Mouse (Mus musculus): Measurements from ENCODE around the gene Bmp10. TPM values are rescaled to one million over a fixed set of nuclear protein-coding genes. Genes with fewer than 3 reads are reported as not detected.
"Not testable (repeated sequence)": the region's sequence is repeated elsewhere in the genome, so short reads cannot be mapped to it uniquely, and the experiment has no call there.

The Bmp10 gene
- polyA plus RNA-seq, 1 experiment from 2014 or later: not detected

- WGBS: 84% methylated on average over 6 of the region's 6 CpGs
- Histone ChIP-seq H3K4me3 (no peak overlapping the region), H3K36me3 (no peaks in the 10 kb centered on the region), H3K4me1 (replicated peaks) (no peaks in the 10 kb centered on the region), H3K9me3 (no peaks in the 10 kb centered on the region), H3K27me3 (ENCODE audit: insufficient read depth, poor library complexity, severe bottlenecking) (no peaks in the 10 kb centered on the region), H3K27ac (no peak overlapping the region)
- DNase-seq (ENCODE audit: low spot score): no peak
Observed at GRCm38 (mm10) chr6:87455507-87455906, 26.7 kb downstream of the Bmp10 start.

GRCm38 (mm10) chr6:87466221-87466620 lies 37.4 kb downstream of the Bmp10 start:
- peak overlapping the region; percentile 56; the same call in 1 of the 2 replicates for H3K27ac ChIP-seq
- 10% methylated on average over 12 of the region's 12 CpGs for WGBS

GRCm38 (mm10) chr6:87467373-87467772 lies 38.6 kb downstream of the Bmp10 start:
- no peak for DNase-seq (ENCODE audit: low spot score)
- Histone ChIP-seq H3K4me3 (no peak overlapping the region), H3K36me3 (no peaks in the 10 kb centered on the region), H3K9me3 (0 out of 2 replicates have a peak, but pooled peaks cover 2% of the 10 kb centered on the region), H3K4me1 (replicated peaks) (peaks cover 6% of the 10 kb centered on the region), H3K27ac (no peak overlapping the region), H3K27me3 (ENCODE audit: insufficient read depth, poor library complexity, severe bottlenecking) (no peaks in the 10 kb centered on the region; the same call in 1 of the 2 replicates)
- WGBS: 89% methylated on average over 1 of the region's 1 CpGs

More at GRCm38 (mm10) chr6:87466221-87466620, 37.4 kb downstream of the Bmp10 start:
- Histone ChIP-seq H3K36me3 (no peaks in the 10 kb centered on the region), H3K4me3 (peak overlapping the region; percentile 20), H3K27me3 (ENCODE audit: insufficient read depth, poor library complexity, severe bottlenecking) (no peaks in the 10 kb centered on the region; the same call in 1 of the 2 replicates), H3K9me3 (0 out of 2 replicates have a peak, but pooled peaks cover 2% of the 10 kb centered on the region), H3K4me1 (replicated peaks) (peaks cover 6% of the 10 kb centered on the region)
- DNase-seq (ENCODE audit: low spot score): peak; percentile 83

- peaks cover 6% of the 10 kb centered on the region for H3K4me1 ChIP-seq (replicated peaks)
- no peak overlapping the region for H3K4me3 ChIP-seq
- WGBS: 91% methylated on average over 10 of the region's 10 CpGs
- H3K27me3 ChIP-seq (ENCODE audit: insufficient read depth, poor library complexity, severe bottlenecking): no peaks in the 10 kb centered on the region; the same call in 1 of the 2 replicates
- no peak for DNase-seq (ENCODE audit: low spot score)
- H3K27ac ChIP-seq: no peak overlapping the region
- 0 out of 2 replicates have a peak, but pooled peaks cover 2% of the 10 kb centered on the region for H3K9me3 ChIP-seq
- no peaks in the 10 kb centered on the region for H3K36me3 ChIP-seq
Observed at GRCm38 (mm10) chr6:87468372-87468771, 39.6 kb downstream of the Bmp10 start.

- H3K4me3 ChIP-seq; H3K9me3 ChIP-seq; H3K4me1 ChIP-seq (replicated peaks); DNase-seq (ENCODE audit: low spot score); H3K27me3 ChIP-seq (ENCODE audit: insufficient read depth, poor library complexity, severe bottlenecking); H3K36me3 ChIP-seq; H3K27ac ChIP-seq: not testable (repeated sequence)
- WGBS: 93% methylated on average over 12 of the region's 12 CpGs
Observed at GRCm38 (mm10) chr6:87470098-87470497, 41.3 kb downstream of the Bmp10 start.

GRCm38 (mm10) chr6:87475223-87475622 lies 46.4 kb downstream of the Bmp10 start:
- Histone ChIP-seq H3K27ac (no peak overlapping the region), H3K4me3 (no peak overlapping the region), H3K9me3 (no peaks in the 10 kb centered on the region), H3K4me1 (replicated peaks) (peaks cover 19% of the 10 kb centered on the region), H3K36me3 (no peaks in the 10 kb centered on the region), H3K27me3 (ENCODE audit: insufficient read depth, poor library complexity, severe bottlenecking) (no peaks in the 10 kb centered on the region)
- WGBS: 86% methylated on average over 5 of the region's 5 CpGs
- no peak for DNase-seq (ENCODE audit: low spot score)

GRCm38 (mm10) chr6:87478847-87479246 lies 50.1 kb downstream of the Bmp10 start:
- no peaks in the 10 kb centered on the region for H3K9me3 ChIP-seq
- H3K4me1 ChIP-seq (replicated peaks): peaks cover 19% of the 10 kb centered on the region
- H3K36me3 ChIP-seq: no peaks in the 10 kb centered on the region
- H3K27ac ChIP-seq: no peak overlapping the region
- DNase-seq (ENCODE audit: low spot score): no peak
- H3K27me3 ChIP-seq (ENCODE audit: insufficient read depth, poor library complexity, severe bottlenecking): no peaks in the 10 kb centered on the region
- no peak overlapping the region for H3K4me3 ChIP-seq
- WGBS: 48% methylated on average over 4 of the region's 4 CpGs

GRCm38 (mm10) chr6:87479291-87479999 lies 50.7 kb downstream of the Bmp10 start:
- 53% methylated on average over 5 of the region's 5 CpGs for WGBS
- no peak overlapping the region for H3K4me3 ChIP-seq
- DNase-seq (ENCODE audit: low spot score): no peak
- H3K9me3 ChIP-seq: no peaks in the 10 kb centered on the region
- no peaks in the 10 kb centered on the region for H3K36me3 ChIP-seq
- no peak overlapping the region for H3K27ac ChIP-seq
- H3K4me1 ChIP-seq (replicated peaks): peaks cover 19% of the 10 kb centered on the region
- H3K27me3 ChIP-seq (ENCODE audit: insufficient read depth, poor library complexity, severe bottlenecking): no peaks in the 10 kb centered on the region

GRCm38 (mm10) chr6:87483224-87483899 lies 54.6 kb downstream of the Bmp10 start:
- H3K36me3 ChIP-seq: no peaks in the 10 kb centered on the region
- no peaks in the 10 kb centered on the region for H3K9me3 ChIP-seq
- H3K4me3 ChIP-seq: no peak overlapping the region
- peaks cover 23% of the 10 kb centered on the region for H3K4me1 ChIP-seq (replicated peaks)
- DNase-seq (ENCODE audit: low spot score): no peak
- H3K27ac ChIP-seq: no peak overlapping the region
- 64% methylated on average over 12 of the region's 12 CpGs for WGBS
- H3K27me3 ChIP-seq (ENCODE audit: insufficient read depth, poor library complexity, severe bottlenecking): no peaks in the 10 kb centered on the region

- no peak for DNase-seq (ENCODE audit: low spot score)
- Histone ChIP-seq H3K36me3 (no peaks in the 10 kb centered on the region), H3K4me3 (no peak overlapping the region), H3K27me3 (ENCODE audit: insufficient read depth, poor library complexity, severe bottlenecking) (no peaks in the 10 kb centered on the region), H3K27ac (no peak overlapping the region), H3K4me1 (replicated peaks) (peaks cover 17% of the 10 kb centered on the region), H3K9me3 (no peaks in the 10 kb centered on the region)
- 64% methylated on average over 3 of the region's 3 CpGs for WGBS
Observed at GRCm38 (mm10) chr6:87483900-87484289, 55.1 kb downstream of the Bmp10 start.

- Histone ChIP-seq H3K4me1 (replicated peaks) (0 out of 2 replicates have a peak, but pooled peaks cover 9% of the 10 kb centered on the region), H3K36me3 (no peaks in the 10 kb centered on the region)
- 80% methylated on average over 5 of the region's 5 CpGs for WGBS
Observed at GRCm38 (mm10) chr6:87484806-87485205, 56.0 kb downstream of the Bmp10 start.

More at GRCm38 (mm10) chr6:87484806-87485205, 56.0 kb downstream of the Bmp10 start:
- no peak for DNase-seq (ENCODE audit: low spot score)
- no peaks in the 10 kb centered on the region for H3K9me3 ChIP-seq
- no peaks in the 10 kb centered on the region for H3K27me3 ChIP-seq (ENCODE audit: insufficient read depth, poor library complexity, severe bottlenecking)
- no peak overlapping the region for H3K4me3 ChIP-seq
- H3K27ac ChIP-seq: no peak overlapping the region
